Mouse (Mus musculus): ENCODE measurements around the gene Dgke. TPM values are rescaled to one million over a fixed set of nuclear protein-coding genes. Genes with fewer than 3 reads are reported as not detected.
"Not testable (repeated sequence)": the region's sequence is repeated elsewhere in the genome, so short reads cannot be mapped to it uniquely, and the experiment has no call there.

Gene Dgke
- polyA plus RNA-seq, 2 experiments from 2014 or later: 4.6 to 7.3 TPM

- no peak for ATAC-seq
Observed at GRCm38 (mm10) chr11:89002068-89002467, 64.6 kb downstream of the Dgke start.

DNA sequence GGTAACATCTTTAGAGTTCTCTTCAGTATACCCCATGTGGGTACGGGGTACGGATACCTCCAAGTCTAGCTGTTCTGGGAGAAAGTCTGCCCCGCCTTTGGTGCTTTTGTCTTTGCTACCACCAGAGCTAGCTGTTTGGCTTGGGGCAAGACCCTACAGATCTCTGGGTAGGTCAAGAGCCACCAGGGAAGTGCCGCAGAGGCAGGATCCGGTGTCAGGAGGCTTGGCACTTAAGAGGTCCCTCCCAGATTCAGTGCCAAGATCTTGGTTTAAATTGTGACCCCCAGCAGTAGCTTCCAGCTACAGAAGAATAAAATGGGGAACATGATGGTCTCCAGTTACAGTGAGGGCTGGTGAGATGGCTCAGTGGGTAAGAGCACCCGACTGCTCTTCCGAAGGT, 65.1 kb downstream of the Dgke start:
- no peak for ATAC-seq

DNA sequence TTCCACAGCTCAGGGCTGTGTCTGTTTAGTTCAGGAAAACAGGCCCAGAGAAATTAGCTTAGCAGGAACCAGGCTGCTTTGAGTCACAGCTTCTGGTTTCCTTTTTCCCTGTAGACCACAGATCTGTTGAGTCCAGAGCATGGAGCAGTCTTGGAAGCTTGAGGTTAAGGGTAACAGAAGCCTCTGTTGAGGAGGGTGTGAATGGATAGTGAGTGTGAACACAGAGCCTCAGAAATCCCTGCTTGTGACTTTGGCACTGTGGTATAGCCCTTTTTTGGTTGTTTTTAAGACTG, 66.2 kb downstream of the Dgke start:
- ATAC-seq: no peak

DNA sequence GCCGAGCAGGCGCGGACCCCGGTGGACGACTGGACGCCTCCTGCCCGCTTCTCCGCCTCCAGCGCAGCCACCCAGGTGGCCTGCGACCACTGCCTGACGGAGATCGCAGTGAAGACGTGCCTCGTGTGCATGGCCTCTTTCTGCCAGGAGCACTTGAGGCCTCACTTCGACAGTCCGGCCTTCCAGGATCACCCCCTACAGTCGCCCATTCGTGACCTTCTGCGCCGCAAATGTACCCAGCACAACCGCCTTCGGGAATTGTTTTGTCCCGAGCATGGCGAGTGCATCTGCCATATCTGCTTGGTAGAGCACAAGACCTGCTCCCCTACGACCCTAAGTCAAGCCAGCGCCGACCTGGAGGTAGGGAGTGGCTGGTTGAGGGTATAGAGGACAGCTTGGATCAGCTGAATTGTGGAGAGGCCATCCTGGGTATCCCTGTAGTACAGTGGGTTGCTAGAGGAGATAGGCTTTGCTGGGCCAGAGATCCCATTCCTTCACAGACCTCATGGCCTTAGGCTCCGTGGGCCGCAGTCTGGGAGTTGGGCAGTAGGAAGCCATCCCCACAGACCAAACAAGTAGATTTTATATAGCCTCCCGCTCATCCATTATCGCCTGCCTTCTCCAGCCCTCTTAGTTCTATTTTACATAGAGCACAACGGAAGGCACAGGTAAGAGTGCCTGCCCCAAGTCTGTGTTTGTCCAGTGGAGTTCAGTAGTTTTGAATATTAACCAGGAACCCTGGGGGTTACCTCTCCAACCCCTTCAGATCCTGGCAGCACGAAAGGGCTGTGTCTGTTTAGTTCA, 66.7 kb downstream of the Dgke start:
- ATAC-seq: peak; percentile 21

- peak; percentile 97 for ATAC-seq
Observed at GRCm38 (mm10) chr11:88998974-88999722, 67.5 kb downstream of the Dgke start, which contains the start of gene Trim25. Gene Trim25 (plus strand): TSS chr11:88999376.

DNA sequence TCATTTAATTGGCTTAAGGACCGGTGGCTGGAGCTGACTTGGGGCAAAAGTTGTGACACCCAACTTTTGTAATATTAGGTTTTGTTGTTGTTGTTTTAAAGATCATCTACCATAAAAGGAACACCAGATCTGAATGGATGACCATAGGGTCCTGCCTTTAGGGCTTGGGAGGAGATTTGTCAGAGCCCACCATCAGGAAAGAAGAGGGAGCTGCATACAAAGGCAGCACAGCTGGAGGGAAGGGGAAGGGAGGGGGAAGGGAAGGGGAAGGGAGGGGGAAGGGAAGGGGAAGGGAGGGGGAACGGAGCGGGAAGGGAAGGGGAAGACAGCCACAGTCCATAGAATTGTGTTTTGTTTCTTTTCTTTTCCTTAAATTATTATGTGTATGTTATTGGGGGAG, 68.2 kb downstream of the Dgke start:
- ATAC-seq: no peak

DNA sequence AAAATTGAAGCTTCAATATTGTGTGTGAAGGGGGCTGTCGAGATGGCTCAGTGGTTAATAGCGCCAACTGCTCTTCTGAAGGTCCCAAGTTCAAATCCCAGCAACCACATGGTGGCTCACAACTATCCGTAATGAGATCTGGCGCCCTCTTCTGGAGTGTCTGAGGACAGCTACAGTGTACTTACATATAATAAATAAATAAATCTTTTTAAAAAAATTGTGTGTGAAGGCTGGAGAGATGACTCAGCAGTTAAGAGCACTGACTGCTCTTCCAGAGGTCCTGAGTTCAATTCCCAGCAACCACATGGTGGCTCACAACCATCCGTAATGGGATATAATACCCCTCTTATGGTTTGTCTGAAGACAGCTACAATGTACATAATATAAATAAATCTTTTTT, 69.3 kb downstream of the Dgke start:
- not testable (repeated sequence) for ATAC-seq

- no peak for ATAC-seq
Observed at GRCm38 (mm10) chr11:88996427-88996826, 70.2 kb downstream of the Dgke start.

DNA sequence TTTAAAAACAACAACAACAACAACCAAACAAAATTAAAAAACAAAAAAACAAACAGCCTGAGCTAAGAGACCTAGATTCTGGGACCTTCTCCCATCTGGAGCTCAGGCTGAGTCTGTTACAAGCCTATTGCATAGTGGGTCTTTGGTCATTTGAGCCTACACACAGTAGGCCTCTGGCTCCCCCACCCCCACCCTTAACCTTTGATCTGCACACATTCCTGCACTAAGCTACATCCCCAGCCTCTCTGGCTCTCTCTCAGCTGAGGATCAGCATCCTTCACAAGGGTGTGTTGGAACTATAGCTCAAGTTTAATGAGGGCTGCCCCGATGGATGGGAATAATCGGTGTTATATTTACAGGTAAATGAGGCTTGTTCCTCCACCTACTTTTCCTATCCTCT, 71.0 kb downstream of the Dgke start:
- no peak for ATAC-seq

- no peak for ATAC-seq
Observed at GRCm38 (mm10) chr11:88994492-88994891, 72.2 kb downstream of the Dgke start.

DNA sequence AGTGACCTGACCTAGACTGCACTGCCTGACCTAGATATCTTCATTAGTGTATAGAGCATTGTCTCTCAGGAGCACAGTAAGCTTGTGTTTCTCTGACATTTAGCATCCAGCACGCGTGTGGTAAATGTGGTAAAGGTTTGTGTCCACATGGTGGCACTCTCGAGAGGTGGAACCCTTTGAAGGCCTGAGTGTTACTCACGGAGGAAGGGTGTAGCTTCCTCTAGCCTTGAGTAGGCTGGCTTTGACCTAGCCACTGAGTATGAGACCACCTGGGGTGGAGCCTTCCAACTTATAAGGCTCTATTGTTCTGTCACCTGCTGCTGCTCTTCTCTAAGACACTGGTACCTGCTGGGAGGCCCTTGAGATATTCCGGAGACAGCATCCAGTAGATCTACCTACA, 73.0 kb downstream of the Dgke start:
- peak; percentile 89 for ATAC-seq

- ATAC-seq: no peak
Observed at GRCm38 (mm10) chr11:88993186-88993585, 73.5 kb downstream of the Dgke start.

DNA sequence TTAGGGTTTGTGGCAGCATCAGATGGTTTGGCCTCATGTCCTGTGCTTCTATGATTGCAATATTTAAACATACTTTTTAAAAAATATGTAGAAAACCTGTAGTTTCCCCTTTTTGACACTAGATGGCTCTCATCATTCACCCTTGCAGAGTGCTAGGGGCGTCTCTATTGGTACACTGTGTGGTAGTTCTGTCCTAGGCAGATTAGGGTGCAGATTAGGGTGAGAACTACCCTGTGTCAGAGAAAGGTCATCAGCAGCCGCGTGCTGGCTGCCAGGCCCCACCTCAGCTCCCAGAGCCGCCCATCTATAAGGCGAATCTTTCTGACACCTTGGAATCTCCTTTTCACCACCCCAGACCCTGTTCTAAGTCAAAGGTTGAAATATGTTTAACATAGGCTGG, 77.1 kb downstream of the Dgke start:
- peak; percentile 71 for ATAC-seq

GRCm38 (mm10) chr11:88988956-88989355, 77.7 kb downstream of the Dgke start:
- ATAC-seq: no peak

DNA sequence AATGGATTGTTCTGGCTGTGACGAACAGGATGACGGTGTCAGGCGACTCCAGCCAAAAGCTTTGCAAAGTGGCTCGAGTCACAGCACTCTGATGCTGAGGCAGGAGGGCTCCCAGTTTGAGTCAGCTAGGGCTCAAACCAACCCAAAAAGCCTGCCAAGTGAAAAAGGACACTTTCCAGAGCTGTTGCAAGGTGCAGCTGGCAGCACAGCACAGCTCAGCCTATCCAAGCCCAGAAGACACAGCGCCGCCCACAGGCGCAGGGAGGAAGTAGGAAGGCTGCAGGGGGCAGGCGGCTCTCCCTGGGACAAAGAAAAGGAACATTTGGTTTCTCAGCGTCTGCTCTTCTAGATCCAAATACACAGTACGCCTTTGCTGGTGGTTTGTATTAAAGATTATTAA, 80.0 kb downstream of the Dgke start:
- no peak for ATAC-seq

Other genes with a start within 250 kb of the Dgke start
- 1 to 10 TPM; 1.3 to 1.6 TPM for gene Akap1, start 202.3 kb downstream of the Dgke start, polyA plus RNA-seq (2017; shearing (Covaris generic))
- gene Scpep1, start 111.4 kb downstream of the Dgke start, polyA plus RNA-seq (2017; shearing (Covaris generic)): 10 to 100 TPM; 13.7 to 19.0 TPM
- gene Elobl, start 99.9 kb downstream of the Dgke start, polyA plus RNA-seq (2017; shearing (Covaris generic)): not detected
- gene Coil, start 96.6 kb downstream of the Dgke start, polyA plus RNA-seq (2017; shearing (Covaris generic)): 1 to 10 TPM; 6.0 to 9.6 TPM
- gene Trim25, start 67.5 kb downstream of the Dgke start, polyA plus RNA-seq (2017; shearing (Covaris generic)): 10 to 100 TPM; 14.0 to 25.6 TPM
- not detected for gene Gm525, start 7.0 kb upstream of the Dgke start, polyA plus RNA-seq (2017; shearing (Covaris generic))
- gene Nog, start 235.5 kb upstream of the Dgke start, polyA plus RNA-seq (2017; shearing (Covaris generic)): not detected

Measured in CD4-positive, CD25-positive, alpha-beta regulatory T cell, adult 4 months (primary cell).